In genomic region chr17:65146376-65146775, GRCm38 (mm10) we compare ENCODE assay signal across 9 mouse cellular contexts.
DNase-seq lines count a peak whose midpoint lies in the region; ATAC-seq and TF ChIP-seq lines count a peak whose summit lies in the region.
"Had no signal": no experiment of that assay in that cellular context is flagged by ENCODE, and none has a peak within 500 bp of the region (broad histone marks: within the 10 kb centered on the region; RNA-seq: fewer than 3 reads in every experiment).

No protein-coding gene starts in this region.

- peak; percentile 3 for DNase-seq in lung, postnatal 14 days
- DNase-seq in lung, adult 2 months = no peak
- DNase-seq in cerebellum, postnatal 10 days = peak; percentile 92 to 95
- peak; percentile 1 to 39 for DNase-seq in layer of hippocampus, adult 18-20 months (ENCODE audit: low spot score in 2 of 2)
- DNase-seq in right cerebral cortex, postnatal 25 days = peak; percentile 49
- DNase-seq in T-cell, adult 2 months (ENCODE audit: low spot score) = no peak

- TF ChIP-seq POLR2A in lung, adult 2 months (IDR thresholded peaks at IDR 0.05; ENCODE audit: borderline replicate concordance, extremely low read depth, low read depth, low read length) = no peak

- no peak overlapping the region for H3K4me2 ChIP-seq in kidney, embryonic 14.5 days (replicated peaks; ENCODE audit: low read depth, low read length)
- H3K4me2 ChIP-seq: lung, embryonic 15.5 days had no signal

- ATAC-seq in CD4-positive, CD25-positive, alpha-beta regulatory T cell, adult 4 months = no peak
- no peak for ATAC-seq in kidney, embryonic 14.5 days (ENCODE audit: low FRiP score, low TSS enrichment)

- H3K36me3 ChIP-seq in kidney, embryonic 14.5 days (ENCODE audit: control insufficient read depth, insufficient read depth, low read length) = no peaks in the 10 kb centered on the region
- H3K36me3 ChIP-seq: lung, embryonic 15.5 days had no signal

- 67% methylated on average over 2 of the region's 2 CpGs for WGBS in lung, adult 2 months
- WGBS in kidney, embryonic 14.5 days = 65% methylated on average over 2 of the region's 2 CpGs

- TF ChIP-seq CTCF in lung, adult 2 months (IDR thresholded peaks at IDR 0.05; ENCODE audit: insufficient read depth, low read length) = no peak

- H3K4me1 ChIP-seq in lung, adult 2 months (ENCODE audit: control insufficient read depth, insufficient read depth, low read length) = no peaks in the 10 kb centered on the region
- H3K4me1 ChIP-seq in kidney, embryonic 14.5 days (ENCODE audit: control insufficient read depth, insufficient read depth, low read length) = no peaks in the 10 kb centered on the region
- H3K4me1 ChIP-seq: lung, embryonic 15.5 days had no signal

- no peak overlapping the region for H3K9ac ChIP-seq in kidney, embryonic 14.5 days (ENCODE audit: low read depth, low read length)
- H3K9ac ChIP-seq: lung, embryonic 15.5 days had no signal

- peaks cover 5% of the 10 kb centered on the region; the same call in 1 of the 2 replicates for H3K9me3 ChIP-seq in kidney, embryonic 14.5 days (ENCODE audit: control insufficient read depth, low read length)

- no peak overlapping the region for H3K27ac ChIP-seq in kidney, embryonic 14.5 days (ENCODE audit: low read depth, low read length)
- H3K27ac ChIP-seq: lung, embryonic 15.5 days had no signal

- H3K4me3 ChIP-seq in lung, adult 2 months (replicated peaks; ENCODE audit: extremely low read depth, low read depth, low read length) = no peak overlapping the region
- H3K4me3 ChIP-seq in kidney, embryonic 14.5 days (ENCODE audit: low read length) = no peak overlapping the region
- H3K4me3 ChIP-seq: lung, embryonic 15.5 days had no signal

- no peaks in the 10 kb centered on the region for H3K27me3 ChIP-seq in kidney, embryonic 14.5 days (ENCODE audit: control insufficient read depth, insufficient read depth, low read length)
- H3K27me3 ChIP-seq: lung, embryonic 15.5 days had no signal

Comparison
In these comparisons a context has a peak if more than half of its experiments do, and no peak if none do; other contexts are left out.
1. DNase-seq: peak in lung, postnatal 14 days (single experiment), cerebellum, postnatal 10 days (2 of 2), layer of hippocampus, adult 18-20 months (2 of 2) and right cerebral cortex, postnatal 25 days (single experiment); none in lung, adult 2 months (single experiment) and T-cell, adult 2 months (single experiment).